Mouse (Mus musculus) forebrain, embryonic 16.5 days (tissue): ENCODE measurements at regions not wholly inside any gene's neighbourhood (a gene's known extent, or its start where the extent isn't known, plus 50 kb on each side); places are given as distances from the start of the nearest gene placed in this dataset.

Experiments
- ATAC-seq: fragments of 200-750 bp; cut with Nextera tagmentation; 2 replicates; pipeline ENCODE4 v1.8.0; 2017; ENCODE audit warnings: mild to moderate bottlenecking, moderate library complexity
- H3K27ac ChIP-seq: fragments of 300-500 bp; sonication (generic); 2 replicates; pipeline ENCODE4 v1.5.1; 2014; ENCODE audit warnings: low read length, control low read depth
- H3K27me3 ChIP-seq: fragments of 300-500 bp; sonication (generic); replicated peaks from 2 replicates; pipeline ENCODE4 v1.6.1; 2014; ENCODE audit warnings: low read length; ENCODE audit not compliant: control insufficient read depth, insufficient read depth
- H3K36me3 ChIP-seq: fragments of 300-500 bp; sonication (generic); 2 replicates; pipeline ENCODE4 v1.6.1; 2014; ENCODE audit not compliant: control insufficient read depth, insufficient read depth
- H3K4me1 ChIP-seq: fragments of 300-500 bp; sonication (generic); replicated peaks from 2 replicates; pipeline ENCODE4 v1.6.1; 2014; ENCODE audit warnings: low read length; ENCODE audit not compliant: control insufficient read depth, insufficient read depth
- H3K4me2 ChIP-seq: fragments of 300-500 bp; sonication (generic); 2 replicates; pipeline ENCODE4 v1.6.1; 2014; ENCODE audit warnings: mild to moderate bottlenecking, low read length, control low read depth
- H3K4me3 ChIP-seq: fragments of 300-500 bp; sonication (generic); replicated peaks from 2 replicates; pipeline ENCODE4 v1.5.1; 2014; ENCODE audit warnings: mild to moderate bottlenecking, low read length, control low read depth
- H3K9ac ChIP-seq: fragments of 300-500 bp; sonication (generic); replicated peaks from 2 replicates; pipeline ENCODE4 v1.6.1; 2014; ENCODE audit warnings: low read depth, low read length, control low read depth
- H3K9me3 ChIP-seq: fragments of 300-500 bp; sonication (generic); 2 replicates; pipeline ENCODE4 v1.6.1; 2016; ENCODE audit warnings: low read length; ENCODE audit not compliant: control insufficient read depth
- WGBS: fragments of 180-500 bp; shearing (Covaris S2); extraction: QIAGEN DNeasy Blood & Tissue Kit; methylation state at CpG from one replicate; pipeline ENCODE4 v1.1.7; 2014; 5-methylcytosine and 5-hydroxymethylcytosine counted together

- Histone ChIP-seq H3K4me3 (no peak overlapping the region), H3K9me3 (no peaks in the 10 kb centered on the region), H3K9ac (no peak overlapping the region), H3K27ac (no peak overlapping the region), H3K27me3 (no peaks in the 10 kb centered on the region), H3K4me2 (no peak overlapping the region), H3K36me3 (no peaks in the 10 kb centered on the region), H3K4me1 (no peaks in the 10 kb centered on the region)
- ATAC-seq: no peak
- 17% methylated on average over 6 of the region's 6 CpGs for WGBS
These were observed 222.5 kb downstream of the Pik3r1 start for GRCm38 (mm10) chr13:101545344-101546181.

- Histone ChIP-seq H3K27ac (no peak overlapping the region), H3K9me3 (no peaks in the 10 kb centered on the region), H3K4me2 (no peak overlapping the region), H3K4me3 (no peak overlapping the region), H3K27me3 (no peaks in the 10 kb centered on the region), H3K9ac (no peak overlapping the region), H3K4me1 (no peaks in the 10 kb centered on the region), H3K36me3 (no peaks in the 10 kb centered on the region)
- WGBS: 42% methylated on average over 14 of the region's 14 CpGs
- no peak for ATAC-seq
These were observed 227.4 kb downstream of the Pik3r1 start for GRCm38 (mm10) chr13:101540391-101541191.

GRCm38 (mm10) chr13:101538110-101538509 lies 229.9 kb downstream of the Pik3r1 start:
- WGBS: 89% methylated on average over 1 of the region's 1 CpGs
- Histone ChIP-seq H3K4me3 (no peak overlapping the region), H3K9me3 (no peaks in the 10 kb centered on the region), H3K36me3 (no peaks in the 10 kb centered on the region), H3K4me2 (no peak overlapping the region), H3K27ac (no peak overlapping the region), H3K27me3 (no peaks in the 10 kb centered on the region), H3K9ac (no peak overlapping the region), H3K4me1 (no peaks in the 10 kb centered on the region)
- ATAC-seq: no peak

DNA sequence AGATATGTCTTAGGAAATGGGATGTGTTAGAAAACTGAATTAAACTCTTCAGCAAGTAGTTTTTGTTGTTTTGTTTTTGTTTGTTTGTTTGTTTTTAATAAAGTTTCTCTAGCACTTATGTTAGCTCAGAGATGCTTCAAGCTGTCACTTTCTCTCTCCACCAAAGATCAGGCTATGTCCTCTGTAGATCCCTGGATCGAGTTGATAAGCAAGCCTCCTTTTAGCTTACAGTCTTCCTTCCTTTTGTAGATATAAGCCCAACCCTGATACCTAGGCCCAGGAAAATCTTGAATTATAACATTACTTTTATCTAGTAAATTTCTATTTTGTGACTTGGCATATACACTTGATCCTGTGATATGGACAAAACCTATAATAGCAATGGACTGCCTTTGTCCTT lies 232.0 kb downstream of the Pik3r1 start:
- no peak overlapping the region for H3K4me2 ChIP-seq
- H3K27ac ChIP-seq: no peak overlapping the region
- H3K9ac ChIP-seq: no peak overlapping the region
- H3K4me3 ChIP-seq: no peak overlapping the region
- no peaks in the 10 kb centered on the region for H3K27me3 ChIP-seq
- ATAC-seq: no peak
- H3K36me3 ChIP-seq: no peaks in the 10 kb centered on the region
- H3K4me1 ChIP-seq: no peaks in the 10 kb centered on the region
- WGBS: 91% methylated on average over 1 of the region's 1 CpGs
- no peaks in the 10 kb centered on the region for H3K9me3 ChIP-seq

GRCm38 (mm10) chr13:101535331-101535866 lies 232.6 kb downstream of the Pik3r1 start:
- Histone ChIP-seq H3K36me3 (no peaks in the 10 kb centered on the region), H3K9ac (no peak overlapping the region), H3K4me1 (no peaks in the 10 kb centered on the region), H3K9me3 (no peaks in the 10 kb centered on the region), H3K27ac (no peak overlapping the region), H3K27me3 (no peaks in the 10 kb centered on the region), H3K4me3 (no peak overlapping the region), H3K4me2 (no peak overlapping the region)
- ATAC-seq: no peak
- 81% methylated on average over 3 of the region's 3 CpGs for WGBS

- Histone ChIP-seq H3K9me3 (no peaks in the 10 kb centered on the region), H3K4me2 (no peak overlapping the region), H3K4me1 (no peaks in the 10 kb centered on the region), H3K9ac (no peak overlapping the region), H3K4me3 (no peak overlapping the region), H3K36me3 (no peaks in the 10 kb centered on the region), H3K27me3 (no peaks in the 10 kb centered on the region), H3K27ac (no peak overlapping the region)
- 48% methylated on average over 6 of the region's 6 CpGs for WGBS
- ATAC-seq: no peak
These were observed 233.5 kb downstream of the Pik3r1 start for GRCm38 (mm10) chr13:101534490-101534889.

DNA sequence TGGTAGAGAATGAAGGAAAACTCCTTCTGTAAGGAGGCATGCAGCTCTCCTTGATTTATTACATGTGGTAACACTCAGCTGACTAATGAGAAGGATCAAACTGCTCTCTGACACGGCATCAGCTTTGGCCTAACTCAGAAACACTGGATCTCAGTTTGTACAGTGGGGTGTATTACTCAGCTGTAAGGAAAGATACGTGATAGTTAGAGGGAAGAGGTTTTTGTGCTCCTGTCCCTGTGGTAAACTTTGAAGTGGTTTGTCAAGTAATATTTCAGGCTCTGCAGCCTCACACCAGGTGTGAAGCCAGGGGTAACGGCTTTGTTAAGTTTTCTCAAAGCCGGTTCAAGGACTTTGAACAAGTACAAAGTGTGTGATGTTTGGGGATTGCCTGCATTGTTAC lies 235.1 kb downstream of the Pik3r1 start:
- ATAC-seq: no peak
- Histone ChIP-seq H3K27ac (no peak overlapping the region), H3K9me3 (no peaks in the 10 kb centered on the region), H3K36me3 (no peaks in the 10 kb centered on the region), H3K4me1 (no peaks in the 10 kb centered on the region), H3K4me3 (no peak overlapping the region), H3K4me2 (no peak overlapping the region), H3K9ac (no peak overlapping the region), H3K27me3 (no peaks in the 10 kb centered on the region)
- WGBS: 81% methylated on average over 4 of the region's 4 CpGs

GRCm38 (mm10) chr13:101527691-101528090 lies 240.3 kb downstream of the Pik3r1 start:
- 89% methylated on average over 5 of the region's 5 CpGs for WGBS
- no peak for ATAC-seq
- H3K9ac ChIP-seq: no peak overlapping the region

GRCm38 (mm10) chr13:101524781-101525180 lies 243.2 kb downstream of the Pik3r1 start:
- H3K4me2 ChIP-seq: no peak overlapping the region
- 96% methylated on average over 3 of the region's 3 CpGs for WGBS
- H3K9ac ChIP-seq: no peak overlapping the region
- H3K27ac ChIP-seq: no peak overlapping the region
- no peaks in the 10 kb centered on the region for H3K4me1 ChIP-seq
- ATAC-seq: no peak
- no peaks in the 10 kb centered on the region for H3K27me3 ChIP-seq
- H3K4me3 ChIP-seq: no peak overlapping the region
- no peaks in the 10 kb centered on the region for H3K36me3 ChIP-seq
- no peaks in the 10 kb centered on the region for H3K9me3 ChIP-seq

More at GRCm38 (mm10) chr13:101527691-101528090, 240.3 kb downstream of the Pik3r1 start:
- H3K4me2 ChIP-seq: no peak overlapping the region
- H3K36me3 ChIP-seq: no peaks in the 10 kb centered on the region
- H3K9me3 ChIP-seq: no peaks in the 10 kb centered on the region
- H3K4me3 ChIP-seq: no peak overlapping the region
- no peak overlapping the region for H3K27ac ChIP-seq
- no peaks in the 10 kb centered on the region for H3K4me1 ChIP-seq
- H3K27me3 ChIP-seq: no peaks in the 10 kb centered on the region
